Mouse (Mus musculus) G1E (cell line): ENCODE results near the gene Mapk12.

ENCODE experiments used
- CTCF ChIP-seq: IDR thresholded peaks from 2 replicates; pipeline ENCODE4 v1.5.1; 2012; ENCODE audit warnings: low read depth, low read length, inconsistent platforms, mixed read lengths
- GATA1 ChIP-seq: IDR thresholded peaks from 2 replicates; pipeline ENCODE4 v1.6.1; 2012; ENCODE audit warnings: borderline replicate concordance, low read length, inconsistent platforms, mixed read lengths
- GATA2 ChIP-seq: IDR thresholded peaks from 2 replicates; pipeline ENCODE4 v1.6.1; 2012; ENCODE audit warnings: low read depth, low read length, inconsistent platforms, borderline replicate concordance
- POLR2AphosphoS5 ChIP-seq: IDR thresholded peaks from 2 replicates; pipeline ENCODE4 v1.6.1; 2012; ENCODE audit warnings: low read depth, low read length, inconsistent platforms; ENCODE audit not compliant: insufficient replicate concordance
- TAL1 ChIP-seq: conservative IDR thresholded peaks from 2 replicates; pipeline ENCODE4 v1.6.1; 2012; ENCODE audit warnings: low read depth, low read length, inconsistent platforms, mixed read lengths

GRCm38 (mm10) chr15:89171526-89172051 is 31.1 kb upstream of the Mapk12 start:
- no peak for TF ChIP-seq GATA1
- no peak for TF ChIP-seq CTCF
- no peak for TF ChIP-seq TAL1
- TF ChIP-seq POLR2AphosphoS5, result no peak
- no peak for TF ChIP-seq GATA2
